Mouse (Mus musculus): ENCODE results near the gene 1810049J17Rik. TPM values are rescaled to one million over a fixed set of nuclear protein-coding genes. Genes with fewer than 3 reads are reported as not detected.

The 1810049J17Rik gene
- polyA plus RNA-seq, 2 experiments = 3.1 TPM; not detected in 1

DNA sequence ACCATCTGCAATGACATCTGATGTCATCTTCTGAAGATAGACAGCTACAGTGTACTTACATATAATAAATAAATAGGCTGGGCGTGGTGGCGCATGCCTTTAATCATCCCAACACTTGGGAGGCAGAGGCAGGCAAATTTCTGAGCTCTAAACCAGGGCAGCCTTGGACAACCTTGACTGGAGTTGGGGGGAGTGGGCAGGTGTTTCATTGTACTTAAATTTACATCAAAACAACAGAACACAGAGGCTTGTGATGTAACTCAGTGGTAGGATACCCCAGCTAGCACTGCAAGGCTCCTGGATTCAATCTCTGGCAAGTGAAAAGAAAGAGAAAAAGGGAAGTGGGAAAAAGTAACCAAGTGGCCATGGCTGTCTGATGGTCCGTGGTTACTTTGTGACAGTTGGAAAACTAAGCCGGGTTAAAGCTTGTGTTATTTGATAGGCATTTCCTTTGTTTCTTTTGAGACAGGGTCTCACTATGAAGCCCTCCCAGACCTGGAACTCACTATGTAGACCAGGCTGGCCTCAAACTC is 46.5 kb downstream of the 1810049J17Rik start:
- Histone ChIP-seq H3K4me1 (replicated peaks; ENCODE audit: control insufficient read depth in 2 of 2, insufficient read depth in 2 of 2, low read length in 1 of 2) (peaks cover 4 to 5% of the 10 kb centered on the region in 2 experiments; a peak in 3 of 4 replicates), H3K27ac (no peak overlapping the region), H3K9ac (replicated peaks) (no peak overlapping the region), H3K9me3 (ENCODE audit: control insufficient read depth, low read length) (no peaks in the 10 kb centered on the region), H3K4me3 (ENCODE audit: insufficient read depth in 1 of 2, low read depth in 2 of 2, low read length in 2 of 2) (no peak overlapping the region), H3K4me2 (ENCODE audit: low read depth) (no peak overlapping the region), H3K36me3 (replicated peaks; ENCODE audit: control insufficient read depth, insufficient read depth, low read depth) (no peaks in the 10 kb centered on the region; the same call in 1 of the 2 replicates), H3K27me3 (ENCODE audit: control insufficient read depth, insufficient read depth, low read length) (no peaks in the 10 kb centered on the region)
- DNase-seq (ENCODE audit: low read depth in 3 of 3, low spot score in 3 of 3) = no peak
- WGBS (ENCODE audit: insufficient replicate concordance) = 50% methylated on average over 4 of the region's 4 CpGs
- no peak for ATAC-seq (ENCODE audit: insufficient read depth)
- TF ChIP-seq EP300 (IDR thresholded peaks at IDR 0.05; ENCODE audit: low read depth) (no peak), CTCF (IDR thresholded peaks at IDR 0.05; ENCODE audit: low read depth) (no peak)

- Histone ChIP-seq H3K27ac (no peak overlapping the region), H3K4me1 (replicated peaks; ENCODE audit: control insufficient read depth in 2 of 2, insufficient read depth in 2 of 2, low read length in 1 of 2) (peaks cover 4 to 5% of the 10 kb centered on the region in 2 experiments; a peak in 3 of 4 replicates), H3K9me3 (ENCODE audit: control insufficient read depth, low read length) (no peaks in the 10 kb centered on the region), H3K36me3 (replicated peaks; ENCODE audit: control insufficient read depth, insufficient read depth, low read depth) (peaks cover 6% of the 10 kb centered on the region), H3K4me3 (ENCODE audit: insufficient read depth in 1 of 2, low read depth in 2 of 2, low read length in 2 of 2) (no peak overlapping the region), H3K27me3 (ENCODE audit: control insufficient read depth, insufficient read depth, low read length) (no peaks in the 10 kb centered on the region), H3K9ac (replicated peaks) (no peak overlapping the region), H3K4me2 (ENCODE audit: low read depth) (no peak overlapping the region)
- DNase-seq (ENCODE audit: low read depth in 3 of 3, low spot score in 3 of 3) (no peak), ATAC-seq (ENCODE audit: insufficient read depth) (no peak)
- peak; percentile 15; the same call in 1 of the 2 replicates for TF ChIP-seq CTCF (IDR thresholded peaks at IDR 0.05; ENCODE audit: low read depth)
- TF ChIP-seq EP300 (IDR thresholded peaks at IDR 0.05; ENCODE audit: low read depth) = no peak
- WGBS (ENCODE audit: insufficient replicate concordance) = 43% methylated on average over 4 of the region's 4 CpGs
These were observed 47.5 kb downstream of the 1810049J17Rik start for GRCm38 (mm10) chr15:12274053-12274769.

GRCm38 (mm10) chr15:12273325-12274052 is 48.2 kb downstream of the 1810049J17Rik start:
- no peak overlapping the region for H3K27ac ChIP-seq
- H3K9me3 ChIP-seq (ENCODE audit: control insufficient read depth, low read length) = no peaks in the 10 kb centered on the region
- no peak overlapping the region for H3K9ac ChIP-seq (replicated peaks)
- H3K4me1 ChIP-seq (replicated peaks; ENCODE audit: control insufficient read depth in 2 of 2, insufficient read depth in 2 of 2, low read length in 1 of 2) = peaks cover 4 to 5% of the 10 kb centered on the region in 2 experiments; a peak in 3 of 4 replicates
- TF ChIP-seq EP300 (IDR thresholded peaks at IDR 0.05; ENCODE audit: low read depth) (no peak), CTCF (IDR thresholded peaks at IDR 0.05; ENCODE audit: low read depth) (no peak)
- H3K4me3 ChIP-seq (ENCODE audit: insufficient read depth in 1 of 2, low read depth in 2 of 2, low read length in 2 of 2) = no peak overlapping the region
- no peak overlapping the region for H3K4me2 ChIP-seq (ENCODE audit: low read depth)
- no peak for DNase-seq (ENCODE audit: low read depth in 3 of 3, low spot score in 3 of 3)
- peaks cover 6% of the 10 kb centered on the region for H3K36me3 ChIP-seq (replicated peaks; ENCODE audit: control insufficient read depth, insufficient read depth, low read depth)
- 63% methylated on average over 12 of the region's 12 CpGs for WGBS (ENCODE audit: insufficient replicate concordance)
- no peaks in the 10 kb centered on the region for H3K27me3 ChIP-seq (ENCODE audit: control insufficient read depth, insufficient read depth, low read length)
- ATAC-seq (ENCODE audit: insufficient read depth) = no peak

Other genes starting within 250 kb of the 1810049J17Rik start
- gene Zfr, start 204.1 kb downstream of the 1810049J17Rik start, polyA plus RNA-seq (2012; rRNA removed) = 17.8 and 21.8 TPM in 2 replicates
- gene Zfr, start 204.1 kb downstream of the 1810049J17Rik start, polyA plus RNA-seq (2014; fragmentation: Nextera tagmentation; extraction: Ambion mirVana) = 42.2 and 49.5 TPM in 2 replicates
- 6.4 and 6.5 TPM in 2 replicates for gene Mtmr12, start 116.9 kb downstream of the 1810049J17Rik start, polyA plus RNA-seq (2012; rRNA removed)
- 6.8 and 7.2 TPM in 2 replicates for gene Mtmr12, start 116.9 kb downstream of the 1810049J17Rik start, polyA plus RNA-seq (2014; fragmentation: Nextera tagmentation; extraction: Ambion mirVana)
- gene Golph3, start 449 bp downstream of the 1810049J17Rik start, polyA plus RNA-seq (2012; rRNA removed) = 33.8 and 35.2 TPM in 2 replicates
- gene Golph3, start 449 bp downstream of the 1810049J17Rik start, polyA plus RNA-seq (2014; fragmentation: Nextera tagmentation; extraction: Ambion mirVana) = 58.4 and 60.9 TPM in 2 replicates